Mouse (Mus musculus): ENCODE data around the gene Pdzk1. TPM values are rescaled to one million over a fixed set of nuclear protein-coding genes. Genes with fewer than 3 reads are reported as not detected.

Pdzk1 gene
- under 1 TPM in 2 of 4 experiments, not detected in 2; 0.25 to 0.26 TPM for total RNA-seq (2022)

GRCm38 (mm10) chr3:96828984-96829383 is at the start of gene Pdzk1, which contains the start of gene Cd160:
Gene Pdzk1, plus strand, starts transcription at chr3:96829284.
Gene Cd160, minus strand, starts transcription at chr3:96829351.
- DNase-seq (ENCODE audit: low spot score in 2 of 2), result no peak

DNA sequence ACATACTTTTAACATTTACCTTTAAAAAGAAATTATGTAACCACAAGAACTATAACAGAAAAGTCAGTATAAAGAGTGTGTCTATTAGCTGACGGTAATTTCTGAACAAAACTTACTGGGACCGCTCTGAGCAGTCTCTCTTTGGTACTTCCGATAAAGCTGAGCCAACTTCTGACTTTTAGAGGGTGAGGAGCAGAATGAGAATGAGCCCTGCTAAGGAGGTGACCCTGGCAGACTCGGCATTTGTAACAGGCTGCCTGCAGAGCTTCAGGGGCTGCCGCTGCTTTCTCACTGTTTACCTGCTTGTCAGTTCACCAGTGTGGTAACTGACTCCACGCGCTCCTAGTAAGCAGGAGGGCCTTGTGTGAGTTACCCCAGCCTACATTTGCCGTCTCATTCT is 46.8 kb upstream of the Pdzk1 start:
- DNase-seq (ENCODE audit: low spot score in 2 of 2), result no peak

- DNase-seq (ENCODE audit: low spot score in 2 of 2), result no peak
Observed at GRCm38 (mm10) chr3:96787784-96788183, 41.3 kb upstream of the Pdzk1 start.

- peak in 1 of 2 experiments; percentile 27 for DNase-seq (ENCODE audit: low spot score in 2 of 2)
Observed at GRCm38 (mm10) chr3:96788506-96788905, 40.6 kb upstream of the Pdzk1 start.

- DNase-seq (ENCODE audit: low spot score in 2 of 2), result no peak
Observed at GRCm38 (mm10) chr3:96800254-96800653, 28.8 kb upstream of the Pdzk1 start.

GRCm38 (mm10) chr3:96802214-96802613 is 26.9 kb upstream of the Pdzk1 start:
- no peak for DNase-seq (ENCODE audit: low spot score in 2 of 2)

- DNase-seq (ENCODE audit: low spot score in 2 of 2), result no peak
Observed at GRCm38 (mm10) chr3:96808136-96808535, 20.9 kb upstream of the Pdzk1 start.

GRCm38 (mm10) chr3:96808651-96809050 is 20.4 kb upstream of the Pdzk1 start:
- DNase-seq (ENCODE audit: low spot score in 2 of 2), result no peak

DNA sequence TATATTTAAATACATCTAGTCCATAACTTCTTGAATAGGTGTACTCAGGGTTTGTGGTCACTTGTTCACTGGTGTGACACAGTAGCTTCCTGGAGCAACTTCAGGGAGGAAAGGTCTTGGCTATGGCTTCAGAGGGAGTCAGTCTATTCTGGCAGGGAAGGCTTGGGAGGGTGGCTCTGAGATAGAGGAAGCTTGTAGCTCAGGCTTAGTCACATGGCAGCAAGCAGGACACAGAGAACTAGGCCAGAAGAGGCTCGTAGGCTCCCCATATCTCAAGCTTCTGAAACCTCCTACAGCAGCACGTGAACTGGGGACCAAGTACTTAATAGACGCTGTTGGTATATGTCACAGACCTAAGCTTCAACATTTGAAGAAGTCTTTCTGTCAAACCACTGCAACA is 17.9 kb upstream of the Pdzk1 start:
- no peak for DNase-seq (ENCODE audit: low spot score in 2 of 2)

- DNase-seq (ENCODE audit: low spot score in 2 of 2), result peak; percentile 42 to 81
Observed at GRCm38 (mm10) chr3:96812395-96813091, 16.5 kb upstream of the Pdzk1 start.

DNA sequence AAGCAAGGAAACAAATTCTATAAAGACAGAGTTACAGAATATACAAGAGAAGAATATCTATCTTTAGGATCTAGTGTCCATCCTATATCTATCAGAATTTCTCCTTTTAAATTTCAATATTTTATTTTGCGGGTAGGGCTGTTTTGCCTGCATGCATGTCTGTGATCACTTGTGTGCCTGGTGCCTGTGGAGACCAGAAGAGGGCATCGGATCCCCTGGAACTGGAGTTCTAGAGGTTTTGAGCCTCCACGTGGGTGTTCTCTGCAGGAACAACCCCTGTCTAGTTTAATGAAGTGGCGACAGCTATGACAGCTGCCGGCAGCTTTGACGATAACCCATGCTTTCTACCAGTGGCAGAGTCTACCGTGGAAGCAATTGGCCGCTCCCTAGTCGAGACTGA is 16.0 kb upstream of the Pdzk1 start:
- peak; percentile 23 to 31 for DNase-seq (ENCODE audit: low spot score in 2 of 2)

DNA sequence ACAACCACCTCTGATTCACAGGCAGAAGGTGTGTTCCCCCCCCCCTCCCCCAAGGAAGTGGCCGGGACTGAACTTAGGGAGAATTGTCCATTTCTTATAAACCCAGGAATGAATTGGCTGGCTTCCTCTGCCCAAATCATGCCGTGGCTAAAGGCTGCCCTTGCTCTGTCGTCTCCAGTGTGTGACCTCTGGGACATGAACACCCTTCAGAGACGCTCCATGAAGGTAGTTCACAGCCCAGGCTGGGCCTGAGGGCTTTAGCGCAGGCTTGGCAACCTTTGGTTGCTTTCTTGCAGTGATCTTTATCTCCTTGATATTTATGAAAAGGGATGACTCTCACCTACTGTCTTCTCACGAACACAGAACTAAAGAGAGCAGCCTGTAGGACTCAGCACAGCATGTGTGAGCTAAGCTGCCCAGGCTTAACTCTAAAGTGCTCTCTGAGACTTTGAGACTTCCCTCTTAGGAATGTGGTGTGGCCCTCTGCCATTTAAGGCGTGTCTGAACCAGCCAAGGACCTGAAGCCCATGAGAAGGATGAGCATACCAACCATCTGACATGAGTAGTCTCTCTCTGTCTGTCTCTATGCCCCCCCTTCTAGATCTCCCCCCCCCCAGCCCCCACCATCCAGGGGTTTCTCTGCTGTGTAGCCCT is 15.4 kb upstream of the Pdzk1 start:
- DNase-seq (ENCODE audit: low spot score in 2 of 2), result no peak

GRCm38 (mm10) chr3:96814342-96814741 is 14.7 kb upstream of the Pdzk1 start:
- DNase-seq (ENCODE audit: low spot score in 2 of 2), result no peak

GRCm38 (mm10) chr3:96820116-96820915 is 8.8 kb upstream of the Pdzk1 start:
- DNase-seq (ENCODE audit: low spot score in 2 of 2), result no peak

DNA sequence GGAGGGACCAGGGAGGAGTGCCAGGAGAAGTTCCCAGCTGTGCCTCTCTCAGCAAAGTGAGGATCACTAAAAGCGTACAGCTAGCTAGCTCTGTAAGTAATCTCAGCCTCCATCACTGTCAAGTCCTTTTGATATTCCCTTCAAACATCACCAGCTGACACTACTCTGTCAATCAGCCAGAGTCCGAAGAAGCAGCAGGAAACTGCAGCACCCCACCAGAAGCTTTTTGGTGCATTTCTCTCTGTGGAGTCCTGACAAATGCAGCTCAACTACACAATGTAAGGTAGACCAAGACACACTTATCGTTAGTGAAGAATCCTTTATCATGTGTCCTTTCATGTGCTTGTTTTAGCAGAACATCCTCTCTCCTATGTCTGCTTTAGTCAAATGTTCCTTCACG is 7.5 kb upstream of the Pdzk1 start:
- no peak for DNase-seq (ENCODE audit: low spot score in 2 of 2)

- no peak for DNase-seq (ENCODE audit: low spot score in 2 of 2)
Observed at GRCm38 (mm10) chr3:96823701-96824100, 5.4 kb upstream of the Pdzk1 start.

DNA sequence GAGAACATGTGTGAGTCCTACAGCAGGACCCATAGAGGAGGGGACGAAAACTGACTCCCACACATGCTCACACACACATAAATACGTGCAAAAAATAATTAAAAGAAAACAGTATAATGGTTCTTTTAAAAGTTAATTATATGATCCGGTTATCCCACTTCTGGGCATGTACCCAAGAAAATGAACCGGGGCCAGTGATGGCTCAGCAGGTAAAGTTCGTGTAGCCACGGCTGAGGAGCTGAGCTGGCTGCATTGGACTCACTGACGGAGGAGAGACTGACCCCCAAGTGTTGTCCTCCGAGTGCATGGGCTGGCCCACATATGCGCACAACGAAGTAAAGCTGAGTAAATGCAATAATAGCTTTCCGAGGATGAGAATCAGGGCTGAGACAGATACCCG is 4.5 kb upstream of the Pdzk1 start:
- DNase-seq (ENCODE audit: low spot score in 2 of 2), result no peak

DNA sequence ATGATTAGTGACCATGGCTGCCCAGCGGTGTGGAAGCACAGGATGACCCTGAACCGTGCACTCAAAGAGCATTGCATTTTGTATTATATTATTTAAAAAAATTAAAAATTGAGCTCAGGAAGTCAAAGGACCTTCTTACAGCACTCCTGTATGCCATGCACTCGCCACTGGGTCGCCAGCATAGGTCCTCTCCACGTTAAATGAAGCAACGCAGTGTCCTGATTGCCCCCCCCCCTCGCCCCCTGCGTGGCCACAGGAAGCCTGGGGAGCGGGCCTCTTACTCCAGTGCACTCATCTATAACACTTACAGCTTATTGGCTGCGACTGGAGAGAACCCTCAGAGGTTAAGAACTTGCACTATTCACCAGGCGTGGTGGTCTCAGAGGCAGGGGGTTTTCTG is 3.8 kb upstream of the Pdzk1 start:
- DNase-seq (ENCODE audit: low spot score in 2 of 2), result no peak

GRCm38 (mm10) chr3:96828308-96828864 is 698 bp upstream of the Pdzk1 start:
- DNase-seq (ENCODE audit: low spot score in 2 of 2), result no peak

GRCm38 (mm10) chr3:96829856-96830255 is 772 bp downstream of the Pdzk1 start:
- DNase-seq (ENCODE audit: low spot score in 2 of 2), result no peak

GRCm38 (mm10) chr3:96832930-96833329 is 3.8 kb downstream of the Pdzk1 start:
- no peak for DNase-seq (ENCODE audit: low spot score in 2 of 2)
